35 mouse cellular contexts compared by ENCODE assay signal in the genomic region with DNA sequence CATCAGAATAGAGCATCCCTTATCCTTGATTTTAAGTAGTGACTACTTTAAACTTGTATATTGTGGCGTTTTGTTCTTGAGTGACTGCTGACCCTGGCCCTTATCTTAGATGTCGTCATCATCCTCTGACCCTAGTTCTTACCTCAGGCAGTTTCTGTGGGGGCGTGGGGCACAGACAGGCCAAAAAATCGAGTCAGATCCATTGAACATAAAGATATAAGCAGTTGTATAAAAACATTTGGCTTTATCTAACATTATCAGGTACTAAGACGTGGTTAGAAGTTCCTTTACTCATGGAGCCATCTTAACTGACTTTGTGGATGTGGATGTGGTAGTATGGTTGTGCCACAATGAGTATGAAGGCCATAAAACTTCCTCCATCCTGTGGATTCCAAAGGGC. TPM values are rescaled to one million over a fixed set of nuclear protein-coding genes. Genes with fewer than 3 reads are reported as not detected.
"Had no signal": no experiment of that assay in that cellular context is flagged by ENCODE, and none has a peak within 500 bp of the region (broad histone marks: within the 10 kb centered on the region; RNA-seq: fewer than 3 reads in every experiment).

No protein-coding gene starts in this region.

- H3K27ac ChIP-seq: gastrocnemius, adult 2 months; heart, embryonic 10.5 days; hindbrain, embryonic 10.5 days; hindbrain, embryonic 12.5 days; hindbrain, embryonic 14.5 days; intestine, embryonic 15.5 days; left cerebral cortex, adult 2 months; limb, embryonic 10.5 days; limb, embryonic 12.5 days; liver, embryonic 13.5 days; liver, embryonic 15.5 days had no signal

- H3K27me3 ChIP-seq: heart, embryonic 12.5 days; hindbrain, embryonic 12.5 days; intestine, embryonic 15.5 days; limb, embryonic 12.5 days; liver, embryonic 13.5 days; liver, embryonic 15.5 days had no signal

- H3K4me3 ChIP-seq: gastrocnemius, adult 2 months; heart, embryonic 10.5 days; heart, embryonic 12.5 days; hindbrain, embryonic 10.5 days; hindbrain, embryonic 12.5 days; intestine, embryonic 15.5 days; layer of hippocampus, adult 2 months; left cerebral cortex, adult 2 months; limb, embryonic 10.5 days; limb, embryonic 12.5 days; liver, embryonic 13.5 days; liver, embryonic 15.5 days had no signal

- ATAC-seq: hindbrain, embryonic 16.5 days; inflammation-experienced regulatory T-cells, adult 6 months; intestine, embryonic 15.5 days had no signal

- H3K4me2 ChIP-seq: heart, embryonic 12.5 days; hindbrain, embryonic 12.5 days; hindbrain, embryonic 14.5 days; intestine, embryonic 15.5 days; limb, embryonic 12.5 days; liver, embryonic 11.5 days; liver, embryonic 13.5 days; liver, embryonic 15.5 days had no signal

- H3K9ac ChIP-seq: heart, embryonic 12.5 days; hindbrain, embryonic 12.5 days; hindbrain, embryonic 14.5 days; intestine, embryonic 15.5 days; limb, embryonic 12.5 days; liver, embryonic 13.5 days; liver, embryonic 15.5 days had no signal

- DNase-seq: gastrocnemius, adult 2 months; gastrocnemius, postnatal 10 days; gastrocnemius, postnatal 25 days; heart, postnatal 10 days; heart, postnatal 4 days; kidney, adult 11 months; kidney, adult 8-10 months; kidney, postnatal 10 days; kidney, postnatal 25 days; kidney, postnatal 4 days; liver; liver, embryonic 13.5 days had no signal

- H3K4me1 ChIP-seq: heart, embryonic 10.5 days; hindbrain, embryonic 10.5 days; hindbrain, embryonic 12.5 days; intestine, embryonic 15.5 days; limb, embryonic 10.5 days; limb, embryonic 12.5 days; liver, embryonic 13.5 days; liver, embryonic 15.5 days had no signal

- H3K9me3 ChIP-seq: heart, embryonic 10.5 days; heart, embryonic 12.5 days; hindbrain, embryonic 10.5 days; hindbrain, embryonic 12.5 days; intestine, embryonic 15.5 days; limb, embryonic 10.5 days; limb, embryonic 12.5 days; liver, embryonic 13.5 days; liver, embryonic 15.5 days had no signal

RNA-seq across cellular contexts. Expression of a gene that starts 24.6 kb away (rescaled TPM):
- total RNA-seq: gastrocnemius, adult 2 months; gastrocnemius, postnatal 25 days; granulocyte monocyte progenitor cell, adult 5-6 weeks; heart, adult 8-10 months; heart, postnatal 25 days had no signal
- polyA plus RNA-seq: inflammation-experienced regulatory T-cells, adult 6 months had no signal

RNA-seq across cellular contexts. Expression of a gene that starts 29.2 kb away (rescaled TPM):
- total RNA-seq: gastrocnemius, adult 2 months; gastrocnemius, postnatal 10 days; gastrocnemius, postnatal 25 days; granulocyte monocyte progenitor cell, adult 5-6 weeks; heart, adult 8-10 months; heart, postnatal 25 days; layer of hippocampus, adult 2 months; layer of hippocampus, postnatal 10 days; layer of hippocampus, postnatal 25 days; left cerebral cortex, adult 2 months; left cerebral cortex, postnatal 14 days; left cerebral cortex, postnatal 36 days had no signal
- polyA plus RNA-seq: heart, embryonic 14.5 days; inflammation-experienced regulatory T-cells, adult 6 months; kidney, embryonic 14.5 days; liver, embryonic 13.5 days had no signal
